Mouse (Mus musculus) midbrain, embryonic 13.5 days (tissue): ENCODE measurements around the gene Nme7. TPM values are rescaled to one million over a fixed set of nuclear protein-coding genes. Genes with fewer than 3 reads are reported as not detected.

Experiments used
- polyA plus RNA-seq: library from polyadenylated mRNA; unstranded; fragments of >200 nt; fragmentation: Nextera tagmentation; extraction: Ambion mirVana; gene quantifications from 2 replicates; pipeline ENCODE4 v1.2.1, GENCODE M21; 2015

Gene Nme7
- polyA plus RNA-seq, 1 experiment from 2014 or later: 38.8 TPM

Other genes starting within 250 kb of the Nme7 start
- not detected in 2 replicates for gene Sell, start 242.1 kb upstream of the Nme7 start, polyA plus RNA-seq
- 0.04 TPM in 1 of 2 replicates, not detected in the other for gene Selp, start 188.9 kb upstream of the Nme7 start, polyA plus RNA-seq
- gene F5, start 152.3 kb upstream of the Nme7 start, polyA plus RNA-seq: 0.07 and 0.08 TPM in 2 replicates
- gene Slc19a2, start 55.1 kb upstream of the Nme7 start, polyA plus RNA-seq: 7.0 and 7.7 TPM in 2 replicates
- gene Ccdc181, start 28.5 kb upstream of the Nme7 start, polyA plus RNA-seq: 20.0 and 22.7 TPM in 2 replicates
- 30.7 and 31.3 TPM in 2 replicates for gene Blzf1, start 3.4 kb downstream of the Nme7 start, polyA plus RNA-seq
- 90.1 and 91.0 TPM in 2 replicates for gene Atp1b1, start 154.2 kb downstream of the Nme7 start, polyA plus RNA-seq